Mouse (Mus musculus) kidney, embryonic 14.5 days (tissue): ENCODE results near the gene Pxn. TPM values are rescaled to one million over a fixed set of nuclear protein-coding genes. Genes with fewer than 3 reads are reported as not detected.

Experiments
- ATAC-seq: fragments of 200-750 bp; cut with Nextera tagmentation; 2 replicates; pipeline ENCODE4 v1.8.0; 2017; ENCODE audit warnings: moderate number of reproducible peaks, mild to moderate bottlenecking, moderate TSS enrichment, moderate library complexity; ENCODE audit not compliant: low FRiP score, low TSS enrichment
- H3K27ac ChIP-seq: fragments of 300-500 bp; sonication (generic); 2 replicates; pipeline ENCODE4 v1.5.1; 2014; ENCODE audit warnings: low read depth, mild to moderate bottlenecking, low read length, moderate library complexity, mixed read lengths
- H3K27me3 ChIP-seq: fragments of 300-500 bp; sonication (generic); 2 replicates; pipeline ENCODE4 v1.6.1; 2014; ENCODE audit warnings: mild to moderate bottlenecking, low read length; ENCODE audit not compliant: control insufficient read depth, insufficient read depth
- H3K36me3 ChIP-seq: fragments of 300-500 bp; sonication (generic); 2 replicates; pipeline ENCODE4 v1.6.1; 2014; ENCODE audit warnings: low read length, mixed read lengths; ENCODE audit not compliant: control insufficient read depth, insufficient read depth
- H3K4me1 ChIP-seq: fragments of 300-500 bp; sonication (generic); 2 replicates; pipeline ENCODE4 v1.6.1; 2014; ENCODE audit warnings: low read length, mixed read lengths; ENCODE audit not compliant: control insufficient read depth, insufficient read depth
- H3K4me2 ChIP-seq: fragments of 300-500 bp; sonication (generic); replicated peaks from 2 replicates; pipeline ENCODE4 v1.6.1; 2014; ENCODE audit warnings: low read depth, mild to moderate bottlenecking, low read length
- H3K4me3 ChIP-seq: fragments of 300-500 bp; sonication (generic); 2 replicates; pipeline ENCODE4 v1.5.1; 2014; ENCODE audit warnings: mild to moderate bottlenecking, low read length
- H3K9ac ChIP-seq: fragments of 300-500 bp; sonication (generic); 2 replicates; pipeline ENCODE4 v1.6.1; 2014; ENCODE audit warnings: low read depth, mild to moderate bottlenecking, low read length, moderate library complexity
- H3K9me3 ChIP-seq: fragments of 300-500 bp; sonication (generic); 2 replicates; pipeline ENCODE4 v1.6.1; 2016; ENCODE audit warnings: low read length; ENCODE audit not compliant: control insufficient read depth
- WGBS: fragments of 180-500 bp; shearing (Covaris S2); extraction: QIAGEN DNeasy Blood & Tissue Kit; methylation state at CpG from one replicate; pipeline ENCODE4 v1.1.7; 2014; 5-methylcytosine and 5-hydroxymethylcytosine counted together
- microRNA-seq: library from miRNA; unstranded; fragments of <30 nt; microRNA quantifications from one replicate; pipeline ENCODE4, GENCODE M21; 2016
- polyA plus RNA-seq: library from polyadenylated mRNA; unstranded; fragments of >200 nt; fragmentation: Nextera tagmentation; extraction: Ambion mirVana; gene quantifications from 2 replicates; pipeline ENCODE4 v1.2.1, GENCODE M21; 2014

The Pxn gene
- polyA plus RNA-seq, 1 experiment from 2014 or later: 22.4 TPM

GRCm38 (mm10) chr5:115581662-115582061, 75.2 kb downstream of the Pxn start:
- Histone ChIP-seq H3K9me3 (peaks cover 13% of the 10 kb centered on the region; the same call in 1 of the 2 replicates), H3K27ac (no peak overlapping the region), H3K36me3 (peaks cover 97% of the 10 kb centered on the region), H3K27me3 (no peaks in the 10 kb centered on the region), H3K9ac (no peak overlapping the region), H3K4me3 (no peak overlapping the region), H3K4me1 (no peaks in the 10 kb centered on the region), H3K4me2 (no peak overlapping the region)
- WGBS: 90% methylated on average over 9 of the region's 9 CpGs
- ATAC-seq: no peak

- 84% methylated on average over 12 of the region's 12 CpGs for WGBS
- H3K36me3 ChIP-seq: peaks cover 97% of the 10 kb centered on the region
- no peaks in the 10 kb centered on the region for H3K4me1 ChIP-seq
- no peak overlapping the region for H3K4me2 ChIP-seq
- no peak overlapping the region for H3K27ac ChIP-seq
- no peak for ATAC-seq
- no peaks in the 10 kb centered on the region for H3K27me3 ChIP-seq
- H3K9ac ChIP-seq: no peak overlapping the region
- no peak overlapping the region for H3K4me3 ChIP-seq
- H3K9me3 ChIP-seq: peaks cover 13% of the 10 kb centered on the region; the same call in 1 of the 2 replicates
Observed at GRCm38 (mm10) chr5:115585616-115586015, 79.1 kb downstream of the Pxn start.

GRCm38 (mm10) chr5:115586166-115586565, 79.7 kb downstream of the Pxn start:
- 94% methylated on average over 15 of the region's 15 CpGs for WGBS
- H3K9ac ChIP-seq: no peak overlapping the region
- H3K27ac ChIP-seq: no peak overlapping the region
- H3K4me3 ChIP-seq: no peak overlapping the region
- peaks cover 97% of the 10 kb centered on the region for H3K36me3 ChIP-seq
- H3K9me3 ChIP-seq: peaks cover 13% of the 10 kb centered on the region; the same call in 1 of the 2 replicates
- H3K4me2 ChIP-seq: no peak overlapping the region
- H3K4me1 ChIP-seq: no peaks in the 10 kb centered on the region
- ATAC-seq: no peak
- no peaks in the 10 kb centered on the region for H3K27me3 ChIP-seq

- no peak for ATAC-seq
- Histone ChIP-seq H3K4me1 (no peaks in the 10 kb centered on the region), H3K36me3 (peaks cover 97% of the 10 kb centered on the region), H3K4me2 (no peak overlapping the region), H3K27me3 (no peaks in the 10 kb centered on the region), H3K27ac (no peak overlapping the region), H3K9ac (no peak overlapping the region), H3K9me3 (peaks cover 10% of the 10 kb centered on the region; the same call in 1 of the 2 replicates), H3K4me3 (no peak overlapping the region)
- WGBS: 97% methylated on average over 2 of the region's 2 CpGs
Observed at GRCm38 (mm10) chr5:115586780-115587179, 80.3 kb downstream of the Pxn start.

GRCm38 (mm10) chr5:115591028-115591427, 84.6 kb downstream of the Pxn start:
- 77% methylated on average over 11 of the region's 11 CpGs for WGBS
- no peak overlapping the region for H3K4me3 ChIP-seq
- no peak for ATAC-seq
- H3K27ac ChIP-seq: no peak overlapping the region
- H3K4me2 ChIP-seq: no peak overlapping the region
- no peaks in the 10 kb centered on the region for H3K27me3 ChIP-seq
- peaks cover 97% of the 10 kb centered on the region for H3K36me3 ChIP-seq
- no peaks in the 10 kb centered on the region for H3K9me3 ChIP-seq
- no peaks in the 10 kb centered on the region for H3K4me1 ChIP-seq
- no peak overlapping the region for H3K9ac ChIP-seq

- WGBS: 96% methylated on average over 2 of the region's 2 CpGs
- Histone ChIP-seq H3K4me1 (no peaks in the 10 kb centered on the region), H3K4me2 (no peak overlapping the region), H3K27me3 (no peaks in the 10 kb centered on the region), H3K36me3 (peaks cover 97% of the 10 kb centered on the region), H3K4me3 (no peak overlapping the region), H3K9ac (no peak overlapping the region), H3K27ac (no peak overlapping the region), H3K9me3 (no peaks in the 10 kb centered on the region)
- ATAC-seq: no peak
Observed at GRCm38 (mm10) chr5:115591506-115591905, 85.0 kb downstream of the Pxn start.

GRCm38 (mm10) chr5:115603561-115603960, 97.1 kb downstream of the Pxn start:
- H3K4me2 ChIP-seq: no peak overlapping the region
- no peaks in the 10 kb centered on the region for H3K4me1 ChIP-seq
- H3K27me3 ChIP-seq: no peaks in the 10 kb centered on the region
- H3K4me3 ChIP-seq: no peak overlapping the region
- ATAC-seq: no peak
- peaks cover 82% of the 10 kb centered on the region for H3K36me3 ChIP-seq
- H3K9ac ChIP-seq: no peak overlapping the region
- 93% methylated on average over 6 of the region's 6 CpGs for WGBS
- H3K9me3 ChIP-seq: no peaks in the 10 kb centered on the region
- H3K27ac ChIP-seq: no peak overlapping the region

Small RNAs within 50 kb of the gene (microRNA-seq; reads per million reads assigned to microRNA genes)
- not detected for gene Mir7029

Other genes with a start within 250 kb of the Pxn start
- 81.9 TPM in 2 replicates for gene Rnf10, start 233.8 kb upstream of the Pxn start, polyA plus RNA-seq
- 39.7 and 58.8 TPM in 2 replicates for gene Coq5, start 227.0 kb upstream of the Pxn start, polyA plus RNA-seq
- gene Dynll1, start 205.7 kb upstream of the Pxn start, polyA plus RNA-seq: 1,720 and 2,039 TPM in 2 replicates
- gene Srsf9, start 179.5 kb upstream of the Pxn start, polyA plus RNA-seq: 320 and 334 TPM in 2 replicates
- 35.8 and 36.9 TPM in 2 replicates for gene Gatc, start 165.5 kb upstream of the Pxn start, polyA plus RNA-seq
- 56.2 and 62.2 TPM in 2 replicates for gene Triap1, start 165.5 kb upstream of the Pxn start, polyA plus RNA-seq
- gene Cox6a1, start 157.7 kb upstream of the Pxn start, polyA plus RNA-seq: 911 and 1,119 TPM in 2 replicates
- 26.2 and 34.0 TPM in 2 replicates for gene Msi1, start 77.1 kb upstream of the Pxn start, polyA plus RNA-seq
- gene Pla2g1b, start 40.4 kb upstream of the Pxn start, polyA plus RNA-seq: 0.46 and 0.57 TPM in 2 replicates
- 16.4 and 20.9 TPM in 2 replicates for gene Sirt4, start 22.0 kb upstream of the Pxn start, polyA plus RNA-seq
- 1,879 and 2,111 TPM in 2 replicates for gene Rplp0, start 52.8 kb downstream of the Pxn start, polyA plus RNA-seq
- gene Gcn1l1, start 58.6 kb downstream of the Pxn start, polyA plus RNA-seq: 44.3 and 56.0 TPM in 2 replicates
- 17.7 and 18.6 TPM in 2 replicates for gene Rab35, start 125.2 kb downstream of the Pxn start, polyA plus RNA-seq
- 10.5 and 10.8 TPM in 2 replicates for gene Bicdl1, start 224.9 kb downstream of the Pxn start, polyA plus RNA-seq